Mouse (Mus musculus) cerebellum, postnatal 10 days (tissue): ENCODE measurements at regions not wholly inside any gene's neighbourhood (a gene's known extent, or its start where the extent isn't known, plus 50 kb on each side); places are given as distances from the start of the nearest gene placed in this dataset.

Source experiments
- DNase-seq, 2 experiments: peaks; one replicate each; pipeline ENCODE4 v3.0.0; 2021; ENCODE audit warnings: mixed read lengths in 2 of 2

DNA sequence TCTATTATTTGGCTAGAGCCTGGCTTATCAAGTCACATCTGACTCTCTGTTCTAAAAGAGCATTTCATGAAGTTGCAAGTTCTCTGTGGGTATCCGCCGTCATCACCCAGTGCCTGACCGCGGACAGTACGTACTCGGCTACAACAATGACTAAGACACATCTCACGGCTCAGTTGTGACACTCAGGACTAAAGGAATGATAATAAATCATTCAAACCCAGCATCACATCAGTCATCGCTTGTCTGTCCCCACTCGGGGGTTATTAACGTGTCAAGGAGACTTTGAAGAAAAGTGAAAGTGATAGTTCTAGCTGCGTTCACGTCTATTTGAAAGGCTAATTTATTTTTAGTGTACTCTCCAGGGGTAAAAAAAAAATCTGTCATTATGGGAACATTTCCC lies 61.4 kb upstream of the Map4k3 start:
- no peak for DNase-seq

DNA sequence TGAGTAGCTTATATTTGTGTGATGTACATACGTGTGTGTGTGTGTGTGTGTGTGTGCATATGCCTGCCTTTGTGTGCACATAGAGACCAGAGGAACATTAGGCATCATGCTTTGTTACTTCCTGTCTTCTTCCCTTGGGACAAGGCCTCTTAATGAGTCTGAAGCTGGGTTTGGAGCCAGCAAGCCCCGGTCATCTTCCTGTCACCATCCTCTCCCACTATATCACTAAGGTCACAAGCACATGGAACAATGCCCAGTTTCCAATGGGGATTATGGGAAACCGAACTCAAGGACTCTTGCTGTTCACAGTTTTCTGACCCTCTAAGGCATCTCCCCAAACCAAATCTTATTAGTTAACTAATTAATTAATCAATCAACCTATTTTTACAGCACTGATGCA lies 60.7 kb upstream of the Map4k3 start:
- DNase-seq, result no peak

DNA sequence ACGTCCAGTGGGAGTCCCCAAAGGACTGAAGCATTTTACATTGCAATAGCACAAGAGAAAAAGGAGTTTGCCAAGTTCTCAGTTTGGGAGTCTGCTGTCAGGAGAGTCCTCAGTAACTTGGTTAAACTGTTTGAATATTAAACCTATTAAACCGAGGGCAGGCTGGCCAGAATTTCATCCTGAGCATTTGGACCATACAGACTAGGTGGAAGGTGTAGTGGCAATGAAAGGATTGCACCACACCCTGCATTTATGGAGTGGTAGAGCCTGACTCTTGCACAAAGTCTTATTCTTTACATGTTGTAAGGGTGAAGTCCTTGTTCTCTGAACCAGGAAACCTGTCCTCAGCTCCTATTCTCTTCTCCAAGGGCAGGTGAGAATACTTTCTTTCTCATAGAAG lies 58.6 kb upstream of the Map4k3 start:
- DNase-seq, result no peak

DNA sequence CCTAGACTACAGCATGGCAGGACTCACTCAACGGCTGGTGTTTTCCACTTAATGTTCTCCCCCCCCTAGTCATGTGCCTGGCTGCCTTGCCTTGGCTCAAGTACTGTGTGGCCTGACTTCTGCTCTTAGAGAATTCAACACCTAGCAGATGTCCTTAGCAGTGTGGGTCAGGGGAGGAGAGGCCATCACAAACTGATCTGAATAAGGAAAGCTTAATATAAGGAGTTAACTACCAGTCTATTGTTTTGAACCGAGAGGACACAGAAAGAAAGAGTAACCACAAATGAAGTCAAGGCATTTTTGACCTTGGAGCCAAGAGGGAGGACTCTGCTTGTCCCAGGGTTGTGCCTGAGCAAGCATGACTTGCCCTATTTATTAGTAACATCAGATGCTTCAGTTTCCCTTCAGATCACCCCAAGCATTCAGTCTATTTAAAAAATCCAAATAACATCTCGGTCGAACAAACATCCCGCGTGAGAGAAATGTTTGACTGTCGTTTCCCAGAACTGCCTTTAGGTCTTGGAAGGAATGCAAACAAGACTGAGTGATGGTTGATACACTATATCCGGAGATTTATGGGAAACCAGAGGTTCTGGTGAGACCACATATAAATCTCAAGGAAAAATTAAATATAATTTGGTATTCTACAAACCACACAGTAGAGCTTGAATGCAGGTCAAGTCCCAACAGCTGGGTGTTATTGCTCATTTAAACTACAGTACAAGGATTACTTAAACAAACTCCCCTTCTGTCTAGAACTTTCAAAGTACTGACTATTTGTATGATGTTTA lies 58.0 kb upstream of the Map4k3 start:
- no peak for DNase-seq

DNA sequence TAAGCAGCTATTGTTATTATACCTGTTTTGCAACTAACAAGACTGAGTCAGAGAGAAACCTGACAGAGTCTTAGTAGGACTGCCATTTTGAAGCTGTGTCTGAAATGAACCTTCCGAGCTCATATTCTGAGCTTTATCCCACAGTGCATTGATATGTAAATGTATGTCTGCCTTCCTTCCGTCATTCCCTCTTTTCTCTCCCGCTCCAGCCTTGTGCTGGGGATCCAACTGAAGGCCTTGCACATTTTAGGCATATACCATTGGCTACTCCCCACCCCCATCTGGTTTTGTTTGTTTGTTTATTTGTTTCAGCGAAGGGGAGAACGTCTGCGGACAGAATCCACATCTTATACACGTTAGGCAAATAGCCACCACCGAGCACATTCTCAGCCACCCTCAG lies 57.2 kb upstream of the Map4k3 start:
- no peak for DNase-seq

DNA sequence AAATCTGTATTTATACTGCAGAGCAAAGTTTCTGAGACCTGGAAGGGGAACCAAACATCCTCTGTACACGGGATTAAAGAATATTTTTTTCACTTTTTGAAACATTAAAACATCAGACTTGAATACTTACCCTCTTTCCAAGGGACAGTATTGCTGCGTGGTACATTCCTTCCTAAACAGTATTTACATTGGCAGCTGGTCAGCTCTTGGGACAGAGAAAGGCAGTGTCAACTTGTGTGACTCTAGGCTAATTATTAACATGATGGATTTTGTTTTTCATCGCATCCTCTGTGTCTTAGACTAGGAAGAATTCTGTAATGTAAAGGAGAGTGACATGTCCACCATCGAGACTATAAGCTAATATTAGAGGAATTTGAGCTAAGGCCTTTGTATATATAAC lies 56.8 kb upstream of the Map4k3 start:
- no peak for DNase-seq

DNA sequence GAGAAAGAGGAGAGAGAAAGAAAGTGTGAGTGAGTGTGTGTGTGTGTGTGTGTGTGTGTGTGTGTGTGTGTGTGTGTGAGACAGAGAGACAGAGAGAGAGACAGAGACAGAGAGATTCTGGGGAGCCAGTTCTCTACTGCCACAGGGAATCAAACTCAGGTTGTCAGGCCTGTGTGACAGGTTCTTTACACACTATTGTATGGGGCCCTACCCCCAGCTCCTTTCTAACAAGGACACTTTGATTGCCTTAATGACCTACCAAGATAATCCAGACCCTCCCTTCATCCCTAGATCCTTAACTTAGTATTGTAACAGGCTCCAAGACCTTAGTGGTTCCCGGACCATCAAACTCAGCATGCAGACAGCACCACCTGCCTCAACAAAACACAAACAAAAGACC lies 53.9 kb upstream of the Map4k3 start:
- no peak for DNase-seq

DNA sequence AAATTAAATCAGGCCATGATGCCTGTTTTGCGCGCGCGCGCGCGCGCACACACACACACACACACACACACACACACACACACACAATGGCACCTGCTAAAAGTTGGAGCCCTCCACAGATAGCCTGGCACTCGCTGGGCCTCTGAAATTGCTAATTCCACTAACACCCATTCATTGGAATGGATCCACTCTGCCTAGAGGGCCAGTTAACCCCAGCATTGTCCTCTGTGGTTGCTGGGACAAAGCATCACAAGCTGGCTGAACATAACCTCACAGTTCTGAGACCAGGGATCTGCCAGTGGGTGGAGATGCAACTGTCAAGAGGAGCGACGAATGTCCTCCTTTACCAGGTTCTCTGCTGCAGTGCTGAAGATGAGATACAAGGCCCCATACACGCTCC lies 53.3 kb upstream of the Map4k3 start:
- DNase-seq, result peak in 1 of 2 experiments; percentile 51

DNA sequence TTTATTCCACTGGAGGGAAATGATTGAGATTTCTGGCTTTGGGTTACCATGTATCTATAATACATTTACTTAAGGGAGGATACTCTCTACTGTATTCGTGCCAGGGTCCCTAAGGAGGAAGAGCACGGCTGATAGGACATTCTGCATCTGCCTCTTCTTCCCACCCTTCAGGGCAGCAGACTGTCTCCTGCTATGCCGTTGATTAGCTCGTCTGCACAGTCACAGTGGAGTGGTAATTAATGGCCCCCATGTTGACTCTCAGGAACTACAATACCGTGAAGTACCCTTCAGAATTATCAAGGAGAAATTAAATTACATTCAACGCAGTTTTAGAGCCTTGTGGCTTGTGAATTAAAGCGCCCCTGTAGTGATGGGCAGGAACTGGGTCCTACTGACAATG lies 52.0 kb upstream of the Map4k3 start:
- peak in 1 of 2 experiments; percentile 43 for DNase-seq

DNA sequence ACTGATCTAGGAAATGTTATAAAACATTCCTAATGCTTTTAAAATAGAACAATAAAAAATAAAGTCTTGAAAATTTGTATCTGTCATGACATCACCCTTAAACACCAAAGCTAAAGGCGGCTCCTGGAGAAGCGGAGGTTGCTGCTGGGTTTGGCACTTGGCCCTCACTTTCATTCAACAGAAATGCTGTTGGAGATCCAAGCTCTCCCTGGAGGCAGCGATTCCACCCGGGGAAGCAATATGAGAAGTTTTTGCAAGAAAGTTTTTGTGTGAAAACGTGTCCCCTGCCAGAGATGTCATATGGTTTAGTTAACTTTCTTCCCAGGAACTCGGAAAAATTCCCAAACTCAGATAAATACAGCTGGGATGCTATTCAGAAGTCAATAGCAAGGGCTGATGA lies 51.5 kb upstream of the Map4k3 start:
- peak; percentile 49 to 70 for DNase-seq
